Mouse (Mus musculus) C2C12 (cell line): ENCODE measurements around the gene Shisal2a. TPM values are rescaled to one million over a fixed set of nuclear protein-coding genes. Genes with fewer than 3 reads are reported as not detected.

Source experiments
- H3K27me3 ChIP-seq: one replicate; pipeline ENCODE4 v1.6.1; 2011; ENCODE audit not compliant: control insufficient read depth, insufficient read depth, insufficient read length
- H3K36me3 ChIP-seq: one replicate; pipeline ENCODE4 v1.6.1; 2011; ENCODE audit not compliant: control insufficient read depth, insufficient read depth
- H3K4me3 ChIP-seq: one replicate; pipeline ENCODE4 v1.5.1; 2011; ENCODE audit warnings: mild to moderate bottlenecking, control low read depth; ENCODE audit not compliant: poor library complexity, insufficient read depth, severe bottlenecking
- H3K79me2 ChIP-seq: one replicate; pipeline ENCODE4 v1.6.1; 2011; ENCODE audit not compliant: control insufficient read depth, insufficient read depth
- H3K79me3 ChIP-seq: one replicate; pipeline ENCODE4 v1.6.1; 2011; ENCODE audit warnings: low read depth, control low read depth
- H3ac ChIP-seq: one replicate; pipeline ENCODE3; 2011; ENCODE audit warnings: low read depth; ENCODE audit not compliant: control insufficient read depth, insufficient read length
- CEBPB ChIP-seq: IDR thresholded peaks from one replicate; pipeline ENCODE4 v1.6.1; 2011; ENCODE audit warnings: low read depth, mild to moderate bottlenecking, control low read depth, moderate library complexity
- CTCF ChIP-seq: IDR thresholded peaks from one replicate; pipeline ENCODE4 v1.5.1; 2011; ENCODE audit not compliant: control insufficient read depth, insufficient read depth, insufficient read length
- FOSL1 ChIP-seq: IDR thresholded peaks from one replicate; pipeline ENCODE4 v1.8.0; 2011; ENCODE audit warnings: mild to moderate bottlenecking, low read length; ENCODE audit not compliant: poor library complexity, insufficient read depth, severe bottlenecking
- MAX ChIP-seq: IDR thresholded peaks from one replicate; pipeline ENCODE4 v1.6.1; 2011; ENCODE audit warnings: mild to moderate bottlenecking, control low read depth
- MYOD1 ChIP-seq: IDR thresholded peaks from one replicate; pipeline ENCODE4 v1.6.1; 2011; ENCODE audit warnings: low read depth; ENCODE audit not compliant: control insufficient read depth, insufficient read length
- MYOG ChIP-seq: IDR thresholded peaks from one replicate; pipeline ENCODE4 v1.6.1; 2011; ENCODE audit not compliant: control insufficient read depth, insufficient read length; ENCODE audit errors: extremely low read depth
- USF1 ChIP-seq: IDR thresholded peaks from one replicate; pipeline ENCODE4 v1.6.1; 2011; ENCODE audit warnings: low read depth, mild to moderate bottlenecking, control low read depth, moderate library complexity
- polyA plus RNA-seq: library from polyadenylated mRNA; unstranded; fragments of >200 nt; fragmentation: generic; extraction: Trizol; gene quantifications from one replicate; pipeline ENCODE4 v1.2.1, GENCODE M21; 2012; ENCODE audit warnings: missing spikeins

Shisal2a gene
- polyA plus RNA-seq, 1 experiment, result not detected

GRCm38 (mm10) chr4:108329840-108330239 is 53.3 kb downstream of the Shisal2a start:
- no peak overlapping the region for H3ac ChIP-seq
- peaks cover 33% of the 10 kb centered on the region for H3K36me3 ChIP-seq
- no peak overlapping the region for H3K4me3 ChIP-seq
- H3K79me2 ChIP-seq, result peaks cover 25% of the 10 kb centered on the region
- H3K27me3 ChIP-seq, result no peaks in the 10 kb centered on the region
- TF ChIP-seq MYOD1, result no peak
- no peak for TF ChIP-seq USF1
- no peak for TF ChIP-seq CTCF
- no peak for TF ChIP-seq MYOG
- TF ChIP-seq MAX, result no peak
- TF ChIP-seq FOSL1, result no peak
- peaks cover 21% of the 10 kb centered on the region for H3K79me3 ChIP-seq

GRCm38 (mm10) chr4:108327730-108328484 is 55.2 kb downstream of the Shisal2a start, which contains the start of gene Coa7:
Coa7 (plus strand) TSS chr4:108328140.
- Histone ChIP-seq H3K4me3 (peak within 1 kb of the TSS; percentile 56), H3K36me3 (peaks cover 15% of the 10 kb centered on the region), H3ac (peak within 1 kb of the TSS; percentile 58), H3K79me3 (peaks cover 21% of the 10 kb centered on the region), H3K79me2 (peaks cover 25% of the 10 kb centered on the region), H3K27me3 (no peaks in the 10 kb centered on the region)
- TF ChIP-seq MYOG, result no peak
- TF ChIP-seq MYOD1, result no peak
- peak; percentile 95 for TF ChIP-seq USF1
- TF ChIP-seq FOSL1, result no peak
- peak; percentile 92 for TF ChIP-seq MAX

DNA sequence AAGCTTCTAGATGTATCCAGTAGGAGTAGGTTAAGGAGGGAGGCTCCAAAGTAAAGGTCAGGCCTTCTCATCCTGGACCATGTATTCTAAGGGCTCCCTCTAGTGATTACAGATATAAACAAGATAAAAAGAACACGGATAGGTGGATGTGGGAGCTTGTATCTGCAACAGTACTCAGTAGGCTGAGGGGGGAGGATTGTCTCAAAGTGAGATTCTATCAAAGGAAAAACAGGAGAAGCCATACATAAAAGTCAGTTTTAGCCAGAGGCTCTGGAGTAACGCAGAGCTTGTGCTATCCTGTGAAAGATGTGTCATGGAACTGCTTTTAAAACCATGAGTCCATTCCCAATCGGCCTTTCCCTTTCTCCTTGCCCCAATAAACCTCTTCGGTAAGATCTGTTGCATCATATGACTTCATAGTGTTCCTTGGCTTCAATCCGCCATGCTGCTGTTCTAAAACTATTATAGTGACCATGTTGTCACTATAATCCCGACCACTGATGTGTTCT is 56.0 kb downstream of the Shisal2a start:
- TF ChIP-seq USF1 (no peak), MYOD1 (no peak), MAX (no peak), CTCF (no peak), FOSL1 (no peak), MYOG (no peak), CEBPB (no peak)
- no peak overlapping the region for H3K4me3 ChIP-seq
- peaks cover 25% of the 10 kb centered on the region for H3K79me2 ChIP-seq
- no peak overlapping the region for H3ac ChIP-seq
- H3K79me3 ChIP-seq, result peaks cover 21% of the 10 kb centered on the region
- H3K27me3 ChIP-seq, result no peaks in the 10 kb centered on the region
- H3K36me3 ChIP-seq, result peaks cover 11% of the 10 kb centered on the region

- H3K79me2 ChIP-seq, result peaks cover 5% of the 10 kb centered on the region
- no peak overlapping the region for H3K4me3 ChIP-seq
- H3K79me3 ChIP-seq, result peaks cover 3% of the 10 kb centered on the region
- no peak overlapping the region for H3ac ChIP-seq
- H3K27me3 ChIP-seq, result no peaks in the 10 kb centered on the region
- TF ChIP-seq CEBPB (no peak), USF1 (no peak), FOSL1 (no peak), MYOG (no peak), CTCF (no peak), MYOD1 (no peak), MAX (no peak)
- no peaks in the 10 kb centered on the region for H3K36me3 ChIP-seq
Observed at GRCm38 (mm10) chr4:108323588-108323987, 59.6 kb downstream of the Shisal2a start.

DNA sequence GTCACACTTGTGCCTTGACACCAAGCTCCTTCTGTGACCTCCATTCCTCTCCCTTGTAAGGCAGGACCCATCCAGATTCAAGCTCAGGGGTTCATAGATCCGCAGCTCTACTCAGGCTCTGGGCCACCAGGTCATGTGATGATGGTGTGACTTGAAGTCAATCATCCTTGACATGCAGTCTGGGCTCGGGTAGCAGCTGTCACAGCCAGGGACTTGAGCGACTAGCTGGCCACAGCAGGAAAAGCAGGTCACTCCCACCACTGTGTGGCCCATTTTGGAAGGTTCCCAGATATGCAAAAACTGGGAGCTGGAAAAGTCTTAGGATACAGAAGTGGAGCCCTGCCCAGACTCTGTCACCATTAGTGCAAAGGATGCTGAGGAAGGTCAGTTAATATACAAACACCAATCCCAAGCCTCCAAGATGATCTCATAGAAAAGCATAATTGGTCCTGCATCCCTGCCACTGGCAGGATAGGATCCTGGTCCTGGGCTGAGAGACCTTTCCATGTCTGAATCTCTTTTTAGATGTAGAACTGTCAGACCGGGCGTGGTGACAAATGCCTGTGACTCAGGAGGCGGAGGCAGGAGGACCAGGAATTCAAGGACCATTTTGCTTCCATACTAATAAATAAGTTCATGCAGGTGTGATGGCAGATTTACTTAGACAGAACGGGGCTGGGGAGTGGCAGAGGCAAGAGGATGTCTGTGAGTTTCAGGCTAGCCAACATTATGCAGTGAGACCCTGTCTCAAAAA is 62.3 kb downstream of the Shisal2a start:
- no peak for TF ChIP-seq CEBPB
- H3K79me2 ChIP-seq, result no peaks in the 10 kb centered on the region
- no peak overlapping the region for H3ac ChIP-seq
- no peak overlapping the region for H3K4me3 ChIP-seq
- H3K27me3 ChIP-seq, result peaks cover 3% of the 10 kb centered on the region
- no peaks in the 10 kb centered on the region for H3K79me3 ChIP-seq
- H3K36me3 ChIP-seq, result no peaks in the 10 kb centered on the region
